Mouse (Mus musculus) thymus, adult 2 months (tissue): ENCODE measurements around the gene Stx8. TPM values are rescaled to one million over a fixed set of nuclear protein-coding genes. Genes with fewer than 3 reads are reported as not detected.

Experiments
- DNase-seq: peaks from one replicate; pipeline ENCODE4 v3.0.0; 2021
- H3K27ac ChIP-seq: fragments of 200-500 bp; 2 replicates; pipeline ENCODE4 v1.5.1; 2012; ENCODE audit warnings: low read length, control low read depth; ENCODE audit not compliant: control insufficient read depth, insufficient read depth
- H3K27me3 ChIP-seq: fragments of 200-500 bp; 2 replicates; pipeline ENCODE4 v1.6.1; 2012; ENCODE audit warnings: mild to moderate bottlenecking, low read length, moderate library complexity, mixed read lengths; ENCODE audit not compliant: control insufficient read depth, insufficient read depth
- H3K36me3 ChIP-seq: fragments of 200-500 bp; 2 replicates; pipeline ENCODE4 v1.6.1; 2012; ENCODE audit warnings: mild to moderate bottlenecking, low read length, moderate library complexity; ENCODE audit not compliant: control insufficient read depth, insufficient read depth
- H3K4me1 ChIP-seq: fragments of 200-500 bp; replicated peaks from 2 replicates; pipeline ENCODE4 v1.6.1; 2012; ENCODE audit warnings: low read length; ENCODE audit not compliant: control insufficient read depth, insufficient read depth
- H3K4me3 ChIP-seq: fragments of 200-500 bp; 2 replicates; pipeline ENCODE4 v1.5.1; 2012; ENCODE audit warnings: mild to moderate bottlenecking, low read length, control low read depth, moderate library complexity; ENCODE audit not compliant: control insufficient read depth, insufficient read depth
- CTCF ChIP-seq: fragments of 200-500 bp; IDR thresholded peaks from 2 replicates; pipeline ENCODE4 v1.5.1; 2012; ENCODE audit warnings: mild to moderate bottlenecking, control low read depth, low read length, moderate library complexity, borderline replicate concordance; ENCODE audit not compliant: control insufficient read depth, poor library complexity, insufficient read depth; ENCODE audit errors: extremely low read depth
- POLR2A ChIP-seq: fragments of 200-500 bp; IDR thresholded peaks from 2 replicates; pipeline ENCODE4 v1.6.1; 2012; ENCODE audit warnings: mild to moderate bottlenecking, low read length, control low read depth, moderate library complexity; ENCODE audit not compliant: control insufficient read depth, poor library complexity, insufficient read depth; ENCODE audit errors: extremely low read depth
- WGBS: fragments of 180-500 bp; shearing (Covaris S2); methylation state at CpG from one replicate; pipeline ENCODE4 v1.1.7; 2018; 5-methylcytosine and 5-hydroxymethylcytosine counted together
- polyA plus RNA-seq: library from polyadenylated mRNA; depleted of rRNA; stranded (reverse); fragments of >200 nt; gene quantifications from 2 replicates; pipeline ENCODE4 v1.2.3, GENCODE M21; 2012

Gene Stx8
- polyA plus RNA-seq, 1 experiment: 8.2 TPM

DNA sequence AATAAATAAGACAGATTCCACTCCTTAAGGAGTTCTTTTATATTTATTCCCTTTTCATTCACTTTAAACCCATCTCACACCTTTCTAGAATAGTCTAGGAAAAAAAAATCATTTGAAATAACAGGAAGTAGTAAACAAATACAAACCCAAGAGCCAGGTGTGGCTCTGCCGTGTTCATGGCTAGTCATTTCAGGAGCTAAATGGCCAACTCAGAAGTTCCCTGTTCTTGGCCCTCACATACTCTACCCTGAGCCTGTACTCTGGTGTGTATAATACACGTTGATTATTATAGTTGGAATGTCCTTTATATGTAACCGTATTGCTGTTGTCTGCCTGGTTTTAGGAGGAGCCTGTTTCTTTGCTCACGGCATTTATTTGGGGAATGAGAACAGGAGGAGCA, 152.7 kb downstream of the Stx8 start:
- TF ChIP-seq POLR2A (no peak), CTCF (no peak)
- H3K36me3 ChIP-seq: no peaks in the 10 kb centered on the region
- H3K4me3 ChIP-seq: no peak overlapping the region
- no peaks in the 10 kb centered on the region for H3K27me3 ChIP-seq
- 91% methylated on average over 4 of the region's 4 CpGs for WGBS
- no peak for DNase-seq
- peaks cover 6% of the 10 kb centered on the region for H3K4me1 ChIP-seq
- H3K27ac ChIP-seq: no peak overlapping the region

DNA sequence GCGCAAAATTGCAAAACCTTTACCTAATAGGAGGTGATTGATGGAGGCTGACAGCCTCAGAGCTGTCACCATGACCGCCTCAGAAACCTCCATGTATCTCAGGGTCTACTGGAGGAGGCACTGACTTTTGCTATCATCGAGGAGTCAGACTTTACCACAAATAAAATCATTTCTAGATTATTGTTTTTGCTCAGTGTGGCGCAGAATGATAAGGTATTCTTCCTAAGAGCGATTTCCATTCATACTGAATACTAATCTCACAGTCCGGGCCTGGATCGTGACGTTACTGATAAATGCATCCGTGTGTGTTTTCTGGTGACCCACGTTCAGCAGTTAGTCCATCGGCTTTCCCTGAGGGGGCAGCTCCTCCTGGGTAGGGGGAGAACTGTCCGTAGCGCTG, 153.1 kb downstream of the Stx8 start:
- 97% methylated on average over 13 of the region's 13 CpGs for WGBS
- no peak for DNase-seq
- no peak overlapping the region for H3K27ac ChIP-seq
- no peak overlapping the region for H3K4me3 ChIP-seq
- no peaks in the 10 kb centered on the region for H3K27me3 ChIP-seq
- H3K36me3 ChIP-seq: no peaks in the 10 kb centered on the region
- TF ChIP-seq CTCF (no peak), POLR2A (no peak)
- peaks cover 8% of the 10 kb centered on the region for H3K4me1 ChIP-seq

DNA sequence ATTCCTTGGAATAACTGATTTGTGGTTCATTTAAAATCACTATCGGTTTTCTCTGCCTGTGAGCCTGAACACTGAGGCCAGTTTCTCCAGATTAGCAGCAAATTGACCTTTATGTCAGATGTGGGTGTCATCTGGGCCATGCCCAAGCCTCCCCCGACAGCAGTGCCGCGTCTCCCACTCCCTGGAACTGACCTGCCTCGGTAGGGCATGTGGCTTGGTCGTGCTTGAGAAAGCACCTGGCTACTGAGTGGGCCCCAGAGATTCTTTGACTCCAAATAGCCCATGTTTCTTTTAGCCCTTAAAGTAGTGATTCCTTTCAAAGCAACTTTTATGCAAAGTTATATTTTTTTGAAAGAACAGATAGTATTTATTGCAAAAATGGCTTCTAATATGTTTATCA, 155.3 kb downstream of the Stx8 start:
- Histone ChIP-seq H3K4me1 (peaks cover 14% of the 10 kb centered on the region), H3K36me3 (no peaks in the 10 kb centered on the region), H3K4me3 (no peak overlapping the region), H3K27ac (no peak overlapping the region), H3K27me3 (no peaks in the 10 kb centered on the region)
- TF ChIP-seq POLR2A (no peak), CTCF (no peak)
- DNase-seq: no peak
- 85% methylated on average over 6 of the region's 6 CpGs for WGBS

DNA sequence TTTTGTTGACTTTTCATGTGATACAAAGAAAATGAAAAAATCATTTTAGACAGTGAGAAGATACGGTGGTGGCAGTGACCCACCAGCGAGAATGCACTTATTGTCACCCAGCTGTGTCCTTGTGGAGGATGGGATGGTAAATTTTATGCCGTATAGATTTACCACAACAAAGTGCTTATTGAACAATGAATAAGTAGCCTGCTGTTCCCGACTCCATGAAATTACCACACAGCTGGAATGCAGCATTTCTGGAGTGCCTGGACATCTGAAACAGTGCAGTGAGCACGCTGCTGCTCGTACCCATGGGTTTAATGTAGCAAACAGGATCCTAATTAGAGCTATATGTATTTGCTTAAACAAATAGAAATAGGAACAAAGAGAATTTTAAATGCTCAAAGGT, 155.7 kb downstream of the Stx8 start:
- DNase-seq: no peak
- H3K36me3 ChIP-seq: no peaks in the 10 kb centered on the region
- TF ChIP-seq POLR2A (no peak), CTCF (no peak)
- no peaks in the 10 kb centered on the region for H3K27me3 ChIP-seq
- no peak overlapping the region for H3K27ac ChIP-seq
- 95% methylated on average over 6 of the region's 6 CpGs for WGBS
- H3K4me1 ChIP-seq: peaks cover 16% of the 10 kb centered on the region
- H3K4me3 ChIP-seq: no peak overlapping the region

GRCm38 (mm10) chr11:68126071-68126470, 160.1 kb downstream of the Stx8 start:
- no peaks in the 10 kb centered on the region for H3K36me3 ChIP-seq
- peak; percentile 81 for DNase-seq
- TF ChIP-seq POLR2A (no peak), CTCF (peak; percentile 58; the same call in 1 of the 2 replicates)
- peaks cover 24% of the 10 kb centered on the region for H3K4me1 ChIP-seq
- peak overlapping the region; percentile 65 for H3K27ac ChIP-seq
- H3K4me3 ChIP-seq: no peak overlapping the region
- no peaks in the 10 kb centered on the region for H3K27me3 ChIP-seq
- WGBS: 19% methylated on average over 9 of the region's 9 CpGs

DNA sequence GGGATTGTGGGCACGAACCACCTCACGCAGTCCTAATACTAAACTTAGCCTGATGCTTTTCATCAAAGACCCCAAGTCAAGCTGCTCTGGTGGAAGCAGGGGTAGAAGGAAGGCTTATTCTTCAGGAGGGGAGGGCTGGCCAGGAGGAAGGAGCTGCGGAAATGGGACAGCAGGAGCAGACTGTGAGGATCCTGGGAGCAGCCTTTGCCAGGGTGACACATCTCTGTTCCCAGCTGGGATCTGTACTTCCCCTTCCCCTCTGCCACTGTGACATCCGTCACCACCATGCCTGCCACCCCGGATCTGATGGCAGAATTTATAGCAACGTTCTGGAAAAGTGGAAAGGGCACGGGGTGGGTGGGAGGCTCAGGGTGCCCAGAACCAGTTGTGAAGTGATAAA, 168.5 kb downstream of the Stx8 start:
- H3K4me3 ChIP-seq: no peak overlapping the region

DNA sequence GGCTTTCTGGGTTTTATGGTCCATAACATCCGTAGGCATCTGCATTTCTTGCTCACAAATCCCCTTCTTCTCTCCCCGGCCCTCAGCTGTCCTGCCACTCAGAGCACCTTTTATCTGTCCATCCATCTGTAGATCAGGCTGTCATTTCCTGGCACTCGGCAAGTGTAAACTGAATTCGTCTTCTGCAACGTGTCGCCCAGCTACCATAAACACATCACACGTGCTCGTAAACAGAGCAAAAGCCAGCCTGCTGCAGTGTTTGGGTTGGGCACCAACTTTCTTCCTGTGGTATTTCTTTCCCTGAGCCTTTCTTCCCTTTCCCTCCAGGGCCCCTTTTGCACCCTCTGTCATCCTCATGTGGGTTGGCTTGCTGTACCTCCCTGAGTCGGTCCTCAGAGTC, 169.4 kb downstream of the Stx8 start:
- 9% methylated on average over 9 of the region's 9 CpGs for WGBS
- peaks cover 15% of the 10 kb centered on the region for H3K4me1 ChIP-seq

More for the DNA sequence above, 168.5 kb downstream of the Stx8 start:
- Histone ChIP-seq H3K4me1 (peaks cover 20% of the 10 kb centered on the region), H3K27ac (no peak overlapping the region), H3K27me3 (no peaks in the 10 kb centered on the region), H3K36me3 (no peaks in the 10 kb centered on the region)
- TF ChIP-seq POLR2A: no peak
- TF ChIP-seq CTCF: no peak
- DNase-seq: no peak
- WGBS: 89% methylated on average over 7 of the region's 7 CpGs

More for the DNA sequence above, 169.4 kb downstream of the Stx8 start:
- no peak for TF ChIP-seq CTCF
- TF ChIP-seq POLR2A: no peak
- DNase-seq: peak; percentile 25
- Histone ChIP-seq H3K27me3 (no peaks in the 10 kb centered on the region), H3K27ac (peak overlapping the region; percentile 48; the same call in 1 of the 2 replicates), H3K36me3 (no peaks in the 10 kb centered on the region), H3K4me3 (no peak overlapping the region)
